Mouse (Mus musculus): Measurements from ENCODE around the gene Tcerg1l. TPM values are rescaled to one million over a fixed set of nuclear protein-coding genes. Genes with fewer than 3 reads are reported as not detected.

The Tcerg1l gene
- not detected for total RNA-seq (2021)
- long read RNA-seq, experiment 1, result 0 reads
- long read RNA-seq, experiment 2, result 0 reads

- intact Hi-C loops (cut with DNase I; ENCODE audit: low total_unique reads), result no loop called here
- no peak for DNase-seq
These were observed at the start of gene Tcerg1l for GRCm38 (mm10) chr7:138397485-138398181. TSS of gene Tcerg1l (minus strand) at chr7:138397730.

- intact Hi-C loops (cut with DNase I; ENCODE audit: low total_unique reads), result no loop called here
- no peak for DNase-seq
These were observed 44.6 kb upstream of the Tcerg1l start for GRCm38 (mm10) chr7:138442096-138442495.

GRCm38 (mm10) chr7:138432541-138432940 lies 35.0 kb upstream of the Tcerg1l start:
- DNase-seq, result no peak
- intact Hi-C loops (cut with DNase I; ENCODE audit: low total_unique reads), result no loop called here

GRCm38 (mm10) chr7:138431456-138431855 lies 33.9 kb upstream of the Tcerg1l start:
- intact Hi-C loops (cut with DNase I; ENCODE audit: low total_unique reads), result no loop called here
- no peak for DNase-seq

- intact Hi-C loops (cut with DNase I; ENCODE audit: low total_unique reads), result loop anchor here (5.0 kb wide), 1 partner anchor 953 kb away; no protein-coding TSS in a partner anchor
- no peak for DNase-seq
These were observed 32.4 kb upstream of the Tcerg1l start for GRCm38 (mm10) chr7:138429916-138430315.

GRCm38 (mm10) chr7:138428826-138429225 lies 31.3 kb upstream of the Tcerg1l start:
- intact Hi-C loops (cut with DNase I; ENCODE audit: low total_unique reads), result loop anchor here (5.0 kb wide), 1 partner anchor 952 kb away; no protein-coding TSS in a partner anchor
- DNase-seq, result peak; percentile 20

GRCm38 (mm10) chr7:138427441-138427840 lies 29.9 kb upstream of the Tcerg1l start:
- no peak for DNase-seq
- intact Hi-C loops (cut with DNase I; ENCODE audit: low total_unique reads), result loop anchor here (5.0 kb wide), 1 partner anchor 950 kb away; no protein-coding TSS in a partner anchor

- intact Hi-C loops (cut with DNase I; ENCODE audit: low total_unique reads), result no loop called here
- DNase-seq, result no peak
These were observed 16.0 kb upstream of the Tcerg1l start for GRCm38 (mm10) chr7:138413496-138413895.

GRCm38 (mm10) chr7:138401641-138402040 lies 4.1 kb upstream of the Tcerg1l start:
- DNase-seq, result no peak
- intact Hi-C loops (cut with DNase I; ENCODE audit: low total_unique reads), result no loop called here

GRCm38 (mm10) chr7:138400506-138401272 lies 3.2 kb upstream of the Tcerg1l start:
- intact Hi-C loops (cut with DNase I; ENCODE audit: low total_unique reads), result no loop called here
- no peak for DNase-seq

GRCm38 (mm10) chr7:138398182-138398793 lies 758 bp upstream of the Tcerg1l start:
- peak; percentile 52 for DNase-seq
- intact Hi-C loops (cut with DNase I; ENCODE audit: low total_unique reads), result no loop called here

GRCm38 (mm10) chr7:138396863-138397484 lies 556 bp downstream of the Tcerg1l start:
- intact Hi-C loops (cut with DNase I; ENCODE audit: low total_unique reads), result no loop called here
- peak; percentile 52 for DNase-seq

- no peak for DNase-seq
- intact Hi-C loops (cut with DNase I; ENCODE audit: low total_unique reads), result no loop called here
These were observed 1.2 kb downstream of the Tcerg1l start for GRCm38 (mm10) chr7:138396109-138396862.

- intact Hi-C loops (cut with DNase I; ENCODE audit: low total_unique reads), result no loop called here
- DNase-seq, result no peak
These were observed 7.6 kb downstream of the Tcerg1l start for GRCm38 (mm10) chr7:138389941-138390340.

GRCm38 (mm10) chr7:138389071-138389470 lies 8.5 kb downstream of the Tcerg1l start:
- no peak for DNase-seq
- intact Hi-C loops (cut with DNase I; ENCODE audit: low total_unique reads), result no loop called here

- intact Hi-C loops (cut with DNase I; ENCODE audit: low total_unique reads), result no loop called here
- no peak for DNase-seq
These were observed 18.3 kb downstream of the Tcerg1l start for GRCm38 (mm10) chr7:138379221-138379620.

GRCm38 (mm10) chr7:138378546-138378945 lies 19.0 kb downstream of the Tcerg1l start:
- DNase-seq, result no peak
- intact Hi-C loops (cut with DNase I; ENCODE audit: low total_unique reads), result no loop called here

GRCm38 (mm10) chr7:138375573-138375972 lies 22.0 kb downstream of the Tcerg1l start:
- no peak for DNase-seq
- intact Hi-C loops (cut with DNase I; ENCODE audit: low total_unique reads), result no loop called here

GRCm38 (mm10) chr7:138374376-138374775 lies 23.2 kb downstream of the Tcerg1l start:
- intact Hi-C loops (cut with DNase I; ENCODE audit: low total_unique reads), result no loop called here
- no peak for DNase-seq

Data from gastrocnemius, postnatal 14 days (tissue).